Mouse (Mus musculus) lung, postnatal 4 days (tissue): Measurements from ENCODE around the gene Tmem221.
"Not testable (repeated sequence)": the region's sequence is repeated elsewhere in the genome, so short reads cannot be mapped to it uniquely, and the experiment has no call there.

ENCODE experiments used
- DNase-seq, 2 experiments: peaks; one replicate each; pipeline ENCODE4 v3.0.0; 2021

Gene Tmem221

DNA sequence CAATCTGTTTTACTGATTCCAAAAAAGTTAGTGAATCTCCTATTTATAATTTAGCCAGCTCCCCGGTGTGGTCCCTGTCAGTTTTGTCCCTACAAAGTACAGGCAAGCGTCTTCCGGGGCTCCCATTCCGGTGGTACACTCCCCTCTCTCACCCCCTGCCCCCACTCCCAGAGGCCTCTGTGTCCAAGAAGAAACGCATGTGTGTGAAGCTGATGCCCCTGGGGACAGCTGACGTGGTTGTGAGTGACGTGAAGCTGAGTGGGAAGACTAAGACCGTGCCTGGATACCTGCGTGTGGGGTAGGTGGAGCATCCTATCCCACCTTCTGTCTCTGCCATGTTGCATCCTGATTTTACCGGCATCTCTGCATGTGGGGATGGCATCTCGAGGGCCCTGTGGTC lies 13.6 kb downstream of the Tmem221 start:
- DNase-seq, result no peak

DNA sequence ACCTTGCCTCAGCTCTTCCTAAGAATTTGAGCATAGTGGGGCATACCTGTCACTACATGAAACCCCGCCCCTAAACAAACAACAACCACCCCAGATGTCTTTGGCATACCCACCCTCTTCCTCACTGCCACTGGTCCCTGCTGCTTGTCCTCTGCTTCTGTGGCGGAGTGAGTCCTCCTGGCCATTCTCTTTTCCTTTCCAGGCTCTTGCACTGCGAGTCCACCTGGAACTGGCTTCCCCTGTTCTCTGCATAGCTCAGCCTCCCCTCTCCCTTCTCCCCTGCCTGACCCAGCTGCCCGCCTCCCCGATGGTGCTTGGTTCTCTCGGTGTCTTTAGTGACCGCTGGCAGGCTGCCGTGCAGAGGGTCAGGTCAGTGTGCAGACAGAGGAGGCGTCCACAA lies 14.9 kb downstream of the Tmem221 start:
- DNase-seq, result no peak

DNA sequence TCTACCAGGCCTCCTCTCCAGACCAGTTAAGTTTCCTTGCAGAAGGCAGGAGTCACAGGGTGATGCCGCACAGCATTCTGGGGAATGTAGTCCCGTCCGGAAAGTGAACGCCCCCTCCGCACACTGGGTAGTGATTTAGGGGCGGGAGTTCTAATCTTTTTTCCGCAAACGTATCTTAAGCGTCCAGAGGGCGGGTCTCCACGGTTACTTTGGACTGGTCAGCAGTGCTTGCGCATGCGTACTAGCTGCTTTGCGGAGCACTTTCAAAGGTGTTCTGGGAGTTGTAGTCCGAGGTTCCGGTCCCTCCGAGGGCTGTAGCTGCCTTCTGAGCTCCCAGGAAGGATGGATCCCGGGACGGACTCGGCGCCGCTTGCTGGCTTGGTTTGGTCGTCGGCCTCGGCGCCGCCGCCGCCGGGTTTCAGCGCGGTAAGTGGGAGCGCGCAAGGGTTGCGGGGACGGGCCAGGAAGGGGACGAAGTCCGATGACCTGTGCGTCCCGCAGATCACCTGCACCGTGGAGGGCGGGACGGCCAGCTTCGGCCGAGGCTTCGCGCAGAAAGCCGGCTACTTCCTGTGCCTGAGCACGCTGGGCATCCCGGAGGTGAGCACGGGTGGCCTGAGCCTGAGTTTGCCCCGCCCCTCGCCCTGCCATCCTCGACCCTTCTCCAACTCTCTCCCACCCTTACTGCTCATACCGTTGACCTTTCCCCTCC lies 15.9 kb downstream of the Tmem221 start, which contains the start of gene Mvb12a:
Gene Mvb12a (plus strand): TSS at position 291 of the 712 bp plus-strand sequence.
- DNase-seq, result peak; percentile 97 to 98

- DNase-seq, result peak; percentile 91 to 92
Measured at GRCm38 (mm10) chr8:71537028-71537867, 21.4 kb downstream of the Tmem221 start, which contains the start of gene Bst2. TSS of gene Bst2 (minus strand) at chr8:71537456.

GRCm38 (mm10) chr8:71535663-71536062 lies 23.0 kb downstream of the Tmem221 start:
- DNase-seq, result no peak

- no peak for DNase-seq
Measured at GRCm38 (mm10) chr8:71534263-71534810, 24.3 kb downstream of the Tmem221 start.

GRCm38 (mm10) chr8:71530735-71531467 lies 27.8 kb downstream of the Tmem221 start:
- DNase-seq, result not testable (repeated sequence)

DNA sequence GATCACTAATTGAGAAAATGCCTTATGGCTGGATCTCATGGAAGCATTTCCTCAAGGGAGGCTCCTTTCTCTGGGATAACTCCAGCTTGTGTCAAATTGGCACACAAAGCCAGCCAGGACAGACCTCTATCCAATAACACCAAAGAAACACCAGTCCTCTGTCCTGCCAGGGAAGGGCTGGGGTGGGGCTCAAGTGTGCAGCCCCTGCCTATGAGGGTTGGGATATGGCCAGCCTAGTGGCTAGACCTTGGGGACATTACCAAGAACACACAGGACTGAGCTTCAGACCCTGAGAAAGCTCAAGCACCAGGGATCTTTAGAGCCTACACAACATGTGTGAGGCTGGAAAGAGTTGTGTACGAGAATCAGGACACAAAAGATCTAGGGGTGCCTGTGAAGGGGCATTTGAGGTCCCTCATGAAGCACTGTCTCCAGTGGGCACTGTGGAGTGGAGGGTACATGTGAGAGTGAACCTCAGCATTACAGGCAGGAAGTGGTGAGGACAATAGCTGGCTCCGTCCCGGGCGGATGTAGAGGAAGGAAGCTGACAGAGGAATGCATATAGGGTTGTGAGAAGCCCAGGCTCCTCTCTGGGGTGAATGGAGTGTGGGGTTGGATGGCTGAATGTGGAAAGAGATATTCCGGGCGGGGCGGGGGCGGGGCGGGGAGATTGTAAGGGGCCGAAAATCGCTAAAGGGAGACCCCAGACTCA lies 30.2 kb downstream of the Tmem221 start:
- DNase-seq, result peak; percentile 62 to 81

GRCm38 (mm10) chr8:71527162-71527870 lies 31.4 kb downstream of the Tmem221 start:
- DNase-seq, result no peak

DNA sequence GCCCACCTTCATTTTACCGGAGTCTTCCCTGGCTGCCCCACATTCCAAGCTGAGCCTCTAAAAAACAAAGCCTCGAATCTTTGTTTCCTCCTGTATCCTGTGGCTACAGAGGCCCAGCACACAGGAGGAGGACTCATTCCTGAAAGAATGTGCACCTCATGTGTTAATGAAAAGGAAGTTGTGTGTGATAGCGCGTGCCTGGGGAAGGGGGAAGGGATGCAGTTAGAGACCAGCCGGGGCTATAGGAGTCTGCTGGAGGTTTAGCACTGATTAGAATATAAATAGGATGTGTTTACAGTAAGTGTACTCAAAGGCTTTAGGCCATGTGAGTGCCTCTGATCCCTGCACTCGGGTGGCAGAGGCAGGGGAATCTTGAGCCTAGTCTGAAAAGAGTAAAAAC lies 32.4 kb downstream of the Tmem221 start:
- no peak for DNase-seq

DNA sequence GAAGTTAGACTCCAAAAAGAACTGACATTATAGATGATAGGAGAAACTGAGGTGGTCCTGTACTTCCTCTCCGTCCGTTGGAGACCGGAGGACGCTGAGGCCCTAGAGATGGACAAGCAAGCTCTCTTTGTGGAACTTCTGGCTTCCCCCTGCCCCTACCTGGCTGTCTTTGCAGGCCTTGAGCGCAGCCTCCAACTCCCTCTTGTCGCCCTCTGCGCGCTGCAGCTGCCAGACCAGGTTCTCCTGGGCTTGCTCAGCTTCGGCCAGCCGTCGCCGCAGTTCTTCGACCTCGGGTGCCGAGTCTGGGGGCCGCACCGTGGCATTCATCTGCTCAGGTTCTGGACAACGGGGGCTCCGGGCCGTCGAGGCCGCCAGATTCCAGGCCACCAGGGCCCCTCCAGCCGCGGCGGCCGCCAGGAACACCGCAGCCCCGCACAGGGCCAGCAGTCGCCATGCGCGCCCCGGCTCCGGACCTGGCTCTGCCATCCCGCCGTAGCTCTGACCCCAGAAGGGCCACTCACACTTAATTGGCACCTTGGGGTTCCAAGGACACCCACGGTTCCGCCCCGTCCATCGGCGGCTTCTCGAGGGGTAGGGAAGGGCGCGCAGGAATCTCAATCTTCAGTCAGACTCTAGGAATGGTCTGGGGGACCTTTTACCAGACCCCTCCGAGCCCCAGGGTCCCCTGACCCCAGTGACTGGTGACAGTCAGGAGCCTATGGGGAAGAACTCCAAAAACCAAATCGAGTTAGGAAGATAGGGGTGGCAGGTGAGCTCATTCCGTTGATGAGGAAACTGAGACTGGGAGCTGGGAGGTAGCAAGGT lies 33.2 kb downstream of the Tmem221 start, which contains the start of gene Ccdc194:
Gene Ccdc194 (minus strand): TSS at position 486 of the 825 bp plus-strand sequence.
- DNase-seq, result no peak

- peak; percentile 96 to 98 for DNase-seq
Measured at GRCm38 (mm10) chr8:71521634-71522033, 37.0 kb downstream of the Tmem221 start.

DNA sequence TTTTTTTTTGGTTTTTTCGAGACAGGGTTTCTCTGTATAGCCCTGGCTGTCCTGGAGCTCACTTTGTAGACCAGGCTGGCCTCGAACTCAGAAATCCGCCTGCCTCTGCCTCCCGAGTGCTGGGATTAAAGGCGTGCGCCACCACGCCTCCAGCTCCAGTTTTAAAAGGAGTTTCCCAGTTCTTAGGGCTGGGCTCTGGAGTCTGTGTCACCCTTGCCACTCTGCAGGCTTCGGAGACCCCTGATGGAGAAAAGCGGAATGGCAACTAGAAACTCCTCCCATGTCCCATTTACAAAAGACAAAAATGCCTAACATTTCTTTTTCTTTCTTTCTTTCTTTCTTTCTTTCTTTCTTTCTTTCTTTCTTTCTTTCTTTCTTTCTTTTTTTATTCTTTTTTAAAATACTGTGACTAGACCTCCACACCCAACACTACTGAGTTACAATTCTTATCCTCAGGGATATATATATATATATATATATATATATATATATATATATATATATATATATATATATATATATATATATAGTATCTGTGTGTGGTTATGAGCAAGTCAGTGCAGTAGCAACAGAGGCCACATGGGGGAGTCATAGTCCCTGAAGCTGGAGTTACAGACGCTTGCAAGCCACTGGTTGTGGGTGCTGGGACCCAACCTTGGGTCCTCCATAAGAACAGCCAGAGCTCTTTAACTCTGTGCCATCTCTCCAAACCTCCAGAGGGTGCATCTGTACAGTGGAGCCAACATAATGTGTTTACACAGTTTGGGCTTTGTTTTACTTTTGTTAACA lies 39.4 kb downstream of the Tmem221 start:
- peak in 1 of 2 experiments; percentile 77 for DNase-seq

- peak; percentile 41 to 58 for DNase-seq
Measured at GRCm38 (mm10) chr8:71516786-71517185, 41.9 kb downstream of the Tmem221 start.

- no peak for DNase-seq
Measured at GRCm38 (mm10) chr8:71515043-71515442, 43.6 kb downstream of the Tmem221 start.

DNA sequence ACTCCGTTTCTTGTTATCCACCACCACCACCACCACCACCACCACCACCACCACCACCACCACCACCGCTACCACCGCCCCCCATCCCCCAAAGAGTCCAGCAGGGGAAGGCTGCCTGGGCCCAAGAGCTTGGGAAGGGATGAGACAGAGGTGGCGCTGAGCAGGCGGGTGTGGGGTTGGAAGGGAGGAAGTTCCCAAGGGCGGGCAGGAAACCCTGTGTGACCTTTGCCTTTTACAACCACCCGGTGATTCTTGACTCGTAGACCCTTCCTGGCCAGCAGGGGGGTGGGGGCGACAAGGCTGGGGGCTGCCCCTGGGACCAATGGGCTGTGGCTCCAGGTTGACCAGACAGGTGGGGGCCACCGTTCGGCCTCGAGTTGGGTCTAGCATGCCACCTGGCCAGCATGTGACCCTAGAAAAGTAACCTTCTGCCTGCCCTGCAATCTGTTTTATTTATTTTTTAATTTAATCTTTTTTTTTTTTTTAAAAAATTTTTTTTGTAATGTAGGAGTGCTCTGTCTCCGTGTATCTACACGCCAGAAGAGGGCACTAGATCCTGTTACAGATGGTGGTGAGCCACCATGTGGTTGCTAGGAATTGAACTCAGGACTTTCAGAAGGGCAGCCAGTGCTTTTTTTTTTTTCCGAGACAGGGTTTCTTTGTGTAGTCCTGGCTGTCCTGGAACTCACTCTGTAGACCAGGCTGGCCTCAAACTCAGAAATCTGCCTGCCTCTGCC lies 45.5 kb downstream of the Tmem221 start:
- DNase-seq, result peak; percentile 36 to 60

GRCm38 (mm10) chr8:71511644-71512043 lies 47.0 kb downstream of the Tmem221 start, which contains the start of gene Plvap:
TSS of gene Plvap (minus strand) at chr8:71511752.
- peak; percentile 62 to 82 for DNase-seq

GRCm38 (mm10) chr8:71509316-71509715 lies 49.4 kb downstream of the Tmem221 start:
- DNase-seq, result no peak
